Mouse (Mus musculus) heart, embryonic 15.5 days (tissue): ENCODE measurements around the gene Pomt2. TPM values are rescaled to one million over a fixed set of nuclear protein-coding genes. Genes with fewer than 3 reads are reported as not detected.

Experiments
- ATAC-seq: fragments of 200-750 bp; cut with Nextera tagmentation; replicated peaks from 2 replicates; pipeline ENCODE4 v1.8.0; 2017; ENCODE audit warnings: low read depth, moderate TSS enrichment; ENCODE audit not compliant: insufficient number of reproducible peaks, insufficient read depth, low FRiP score
- H3K27ac ChIP-seq: fragments of 300-500 bp; sonication (generic); 2 replicates; pipeline ENCODE4 v1.5.1; 2015; ENCODE audit warnings: mild to moderate bottlenecking, inconsistent platforms
- H3K27me3 ChIP-seq: fragments of 300-500 bp; sonication (generic); 2 replicates; pipeline ENCODE4 v1.6.1; 2015; ENCODE audit warnings: inconsistent platforms
- H3K36me3 ChIP-seq: fragments of 300-500 bp; sonication (generic); 2 replicates; pipeline ENCODE4 v1.6.1; 2015; ENCODE audit warnings: mild to moderate bottlenecking, inconsistent platforms
- H3K4me1 ChIP-seq: fragments of 300-500 bp; sonication (generic); replicated peaks from 2 replicates; pipeline ENCODE4 v1.6.1; 2015; ENCODE audit warnings: inconsistent platforms
- H3K4me2 ChIP-seq: fragments of 300-500 bp; sonication (generic); 2 replicates; pipeline ENCODE4 v1.6.1; 2015; ENCODE audit warnings: inconsistent platforms, mild to moderate bottlenecking, moderate library complexity
- H3K4me3 ChIP-seq: fragments of 300-500 bp; sonication (generic); 2 replicates; pipeline ENCODE4 v1.5.1; 2015; ENCODE audit warnings: mild to moderate bottlenecking, inconsistent platforms
- H3K9ac ChIP-seq: fragments of 300-500 bp; sonication (generic); 2 replicates; pipeline ENCODE4 v1.6.1; 2015; ENCODE audit warnings: mild to moderate bottlenecking, inconsistent platforms
- H3K9me3 ChIP-seq: fragments of 300-500 bp; sonication (generic); replicated peaks from 2 replicates; pipeline ENCODE4 v1.6.1; 2016; ENCODE audit warnings: inconsistent platforms
- WGBS: fragments of 180-500 bp; shearing (Covaris S2); methylation state at CpG from one replicate; pipeline ENCODE4 v1.1.7; 2015; ENCODE audit warnings: mixed read lengths; 5-methylcytosine and 5-hydroxymethylcytosine counted together
- polyA plus RNA-seq: library from polyadenylated mRNA; unstranded; fragments of >200 nt; fragmentation: Nextera tagmentation; extraction: Ambion mirVana; gene quantifications from 2 replicates; pipeline ENCODE4 v1.2.1, GENCODE M21; 2015

Pomt2 gene
- polyA plus RNA-seq, 1 experiment from 2014 or later, result 10.4 TPM

GRCm38 (mm10) chr12:87089701-87090100 lies 58.1 kb downstream of the Pomt2 start:
- no peaks in the 10 kb centered on the region for H3K36me3 ChIP-seq
- no peak for ATAC-seq
- WGBS, result 73% methylated on average over 2 of the region's 2 CpGs
- no peak overlapping the region for H3K4me3 ChIP-seq
- no peaks in the 10 kb centered on the region for H3K9me3 ChIP-seq
- no peak overlapping the region for H3K27ac ChIP-seq
- H3K4me2 ChIP-seq, result no peak overlapping the region
- no peaks in the 10 kb centered on the region for H3K27me3 ChIP-seq
- no peak overlapping the region for H3K9ac ChIP-seq
- H3K4me1 ChIP-seq, result peaks cover 22% of the 10 kb centered on the region

- no peak overlapping the region for H3K9ac ChIP-seq
- H3K9me3 ChIP-seq, result no peaks in the 10 kb centered on the region
- H3K4me3 ChIP-seq, result no peak overlapping the region
- H3K4me2 ChIP-seq, result no peak overlapping the region
- no peaks in the 10 kb centered on the region for H3K36me3 ChIP-seq
- WGBS, result 72% methylated on average over 4 of the region's 4 CpGs
- H3K27ac ChIP-seq, result no peak overlapping the region
- ATAC-seq, result no peak
- H3K4me1 ChIP-seq, result peaks cover 22% of the 10 kb centered on the region
- no peaks in the 10 kb centered on the region for H3K27me3 ChIP-seq
Measured at GRCm38 (mm10) chr12:87089255-87089654, 58.5 kb downstream of the Pomt2 start.

- WGBS, result 27% methylated on average over 4 of the region's 4 CpGs
- ATAC-seq, result no peak
- H3K27me3 ChIP-seq, result no peaks in the 10 kb centered on the region
- no peak overlapping the region for H3K4me3 ChIP-seq
- H3K9me3 ChIP-seq, result no peaks in the 10 kb centered on the region
- no peak overlapping the region for H3K4me2 ChIP-seq
- H3K36me3 ChIP-seq, result no peaks in the 10 kb centered on the region
- H3K4me1 ChIP-seq, result peaks cover 22% of the 10 kb centered on the region
- no peak overlapping the region for H3K9ac ChIP-seq
- no peak overlapping the region for H3K27ac ChIP-seq
Measured at GRCm38 (mm10) chr12:87088331-87088730, 59.4 kb downstream of the Pomt2 start.

- H3K4me1 ChIP-seq, result peaks cover 22% of the 10 kb centered on the region
- no peaks in the 10 kb centered on the region for H3K9me3 ChIP-seq
- no peaks in the 10 kb centered on the region for H3K36me3 ChIP-seq
- no peak overlapping the region for H3K4me2 ChIP-seq
- no peak overlapping the region for H3K4me3 ChIP-seq
- 61% methylated on average over 7 of the region's 7 CpGs for WGBS
- no peak for ATAC-seq
- no peak overlapping the region for H3K9ac ChIP-seq
- H3K27ac ChIP-seq, result no peak overlapping the region
- no peaks in the 10 kb centered on the region for H3K27me3 ChIP-seq
Measured at GRCm38 (mm10) chr12:87087236-87087635, 60.5 kb downstream of the Pomt2 start.

- Histone ChIP-seq H3K9ac (no peak overlapping the region), H3K4me3 (no peak overlapping the region), H3K4me2 (no peak overlapping the region), H3K4me1 (no peaks in the 10 kb centered on the region), H3K36me3 (no peaks in the 10 kb centered on the region), H3K27ac (no peak overlapping the region), H3K9me3 (no peaks in the 10 kb centered on the region), H3K27me3 (no peaks in the 10 kb centered on the region)
- ATAC-seq, result no peak
- 70% methylated on average over 8 of the region's 8 CpGs for WGBS
Measured at GRCm38 (mm10) chr12:87082797-87083196, 65.0 kb downstream of the Pomt2 start.

- Histone ChIP-seq H3K27ac (no peak overlapping the region), H3K9ac (no peak overlapping the region), H3K9me3 (no peaks in the 10 kb centered on the region), H3K4me1 (no peaks in the 10 kb centered on the region), H3K27me3 (no peaks in the 10 kb centered on the region), H3K4me2 (no peak overlapping the region), H3K4me3 (no peak overlapping the region), H3K36me3 (no peaks in the 10 kb centered on the region)
- 81% methylated on average over 2 of the region's 2 CpGs for WGBS
- no peak for ATAC-seq
Measured at GRCm38 (mm10) chr12:87076610-87077009, 71.2 kb downstream of the Pomt2 start.

- WGBS, result 63% methylated on average over 5 of the region's 5 CpGs
- no peak overlapping the region for H3K4me3 ChIP-seq
- H3K27ac ChIP-seq, result no peak overlapping the region
- H3K36me3 ChIP-seq, result no peaks in the 10 kb centered on the region
- H3K9ac ChIP-seq, result no peak overlapping the region
- H3K4me1 ChIP-seq, result no peaks in the 10 kb centered on the region
- H3K4me2 ChIP-seq, result no peak overlapping the region
- no peaks in the 10 kb centered on the region for H3K9me3 ChIP-seq
- no peak for ATAC-seq
- H3K27me3 ChIP-seq, result peaks cover 6% of the 10 kb centered on the region
Measured at GRCm38 (mm10) chr12:87070520-87070919, 77.2 kb downstream of the Pomt2 start.

GRCm38 (mm10) chr12:87066429-87066828 lies 81.3 kb downstream of the Pomt2 start:
- no peak for ATAC-seq
- H3K27me3 ChIP-seq, result peaks cover 7% of the 10 kb centered on the region
- H3K4me2 ChIP-seq, result no peak overlapping the region
- H3K9ac ChIP-seq, result no peak overlapping the region
- no peak overlapping the region for H3K4me3 ChIP-seq
- H3K9me3 ChIP-seq, result no peaks in the 10 kb centered on the region
- no peaks in the 10 kb centered on the region for H3K36me3 ChIP-seq
- H3K27ac ChIP-seq, result no peak overlapping the region
- H3K4me1 ChIP-seq, result no peaks in the 10 kb centered on the region
- WGBS, result 72% methylated on average over 5 of the region's 5 CpGs

GRCm38 (mm10) chr12:87065446-87065845 lies 82.3 kb downstream of the Pomt2 start:
- Histone ChIP-seq H3K4me1 (no peaks in the 10 kb centered on the region), H3K9me3 (no peaks in the 10 kb centered on the region), H3K27me3 (peaks cover 7% of the 10 kb centered on the region), H3K4me3 (no peak overlapping the region), H3K4me2 (no peak overlapping the region), H3K9ac (no peak overlapping the region), H3K27ac (no peak overlapping the region), H3K36me3 (no peaks in the 10 kb centered on the region)
- no peak for ATAC-seq
- WGBS, result 82% methylated on average over 11 of the region's 11 CpGs

- Histone ChIP-seq H3K36me3 (no peaks in the 10 kb centered on the region), H3K4me2 (no peak overlapping the region), H3K4me3 (no peak overlapping the region), H3K9me3 (no peaks in the 10 kb centered on the region), H3K27me3 (peaks cover 47% of the 10 kb centered on the region), H3K4me1 (no peaks in the 10 kb centered on the region), H3K9ac (no peak overlapping the region), H3K27ac (no peak overlapping the region)
- WGBS, result 62% methylated on average over 17 of the region's 17 CpGs
- ATAC-seq, result no peak
Measured at GRCm38 (mm10) chr12:87057066-87057465, 90.7 kb downstream of the Pomt2 start.
